Mouse (Mus musculus) liver, postnatal 0 days (tissue): ENCODE measurements around the gene Ccdc12.

Experiments
- CTCF ChIP-seq: sonication (generic); IDR thresholded peaks from 2 replicates; pipeline ENCODE4 v1.5.1; 2016; ENCODE audit warnings: antibody characterized with exemption, low read depth
- EP300 ChIP-seq: IDR thresholded peaks from 2 replicates; pipeline ENCODE4 v1.6.1; 2016; ENCODE audit warnings: antibody characterized with exemption, low read depth, mild to moderate bottlenecking

DNA sequence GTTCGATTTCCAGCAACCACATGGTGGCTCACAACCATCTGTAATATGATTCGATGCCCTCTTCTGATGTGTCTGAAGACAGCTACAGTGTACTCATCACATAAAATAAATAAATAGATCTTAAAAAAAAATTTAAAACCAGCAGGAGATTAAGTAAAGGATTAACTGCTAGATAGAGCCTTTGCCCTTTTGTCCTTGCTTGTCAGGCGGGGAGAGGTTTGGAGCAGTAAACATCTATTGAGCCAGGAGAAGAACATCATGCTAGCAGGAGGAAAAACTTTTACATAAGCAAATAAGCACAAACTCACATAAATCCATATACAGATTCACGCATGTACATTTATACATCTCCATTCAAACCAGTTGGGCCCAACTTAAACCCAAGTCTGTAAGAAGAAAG is 56.2 kb downstream of the Ccdc12 start:
- no peak for TF ChIP-seq CTCF
- TF ChIP-seq EP300, result no peak
